Mouse (Mus musculus) embryonic facial prominence, embryonic 13.5 days (tissue): ENCODE data around the gene Fam114a1. TPM values are rescaled to one million over a fixed set of nuclear protein-coding genes. Genes with fewer than 3 reads are reported as not detected.
A peak's percentile ranks its signal among the peaks of the same experiment; 100 is the strongest.

Experiments used
- ATAC-seq: fragments of 200-750 bp; cut with Nextera tagmentation; 2 replicates; pipeline ENCODE4 v1.8.0; 2017; ENCODE audit warnings: low read depth; ENCODE audit not compliant: insufficient number of reproducible peaks, insufficient read depth, low FRiP score, low TSS enrichment
- H3K27ac ChIP-seq: fragments of 300-500 bp; sonication (generic); 2 replicates; pipeline ENCODE4 v1.5.1; 2015; ENCODE audit warnings: moderate library complexity, mild to moderate bottlenecking, inconsistent platforms
- H3K27me3 ChIP-seq: fragments of 300-500 bp; sonication (generic); 2 replicates; pipeline ENCODE4 v1.6.1; 2015; ENCODE audit warnings: mild to moderate bottlenecking, inconsistent platforms
- H3K36me3 ChIP-seq: fragments of 300-500 bp; sonication (generic); 2 replicates; pipeline ENCODE4 v1.6.1; 2015; ENCODE audit warnings: mild to moderate bottlenecking, inconsistent platforms
- H3K4me1 ChIP-seq: fragments of 300-500 bp; sonication (generic); 2 replicates; pipeline ENCODE4 v1.6.1; 2015; ENCODE audit warnings: inconsistent platforms
- H3K4me2 ChIP-seq: fragments of 300-500 bp; sonication (generic); 2 replicates; pipeline ENCODE4 v1.6.1; 2015; ENCODE audit warnings: moderate library complexity, mild to moderate bottlenecking, inconsistent platforms
- H3K4me3 ChIP-seq: fragments of 300-500 bp; sonication (generic); 2 replicates; pipeline ENCODE4 v1.5.1; 2015; ENCODE audit warnings: mild to moderate bottlenecking, inconsistent platforms
- H3K9ac ChIP-seq: fragments of 300-500 bp; sonication (generic); 2 replicates; pipeline ENCODE4 v1.6.1; 2015; ENCODE audit warnings: mild to moderate bottlenecking, inconsistent platforms
- H3K9me3 ChIP-seq: fragments of 300-500 bp; sonication (generic); 2 replicates; pipeline ENCODE4 v1.6.1; 2016; ENCODE audit warnings: inconsistent platforms
- whole genome bisulfite sequencing: fragments of 180-500 bp; shearing (Covaris S2); methylation state at CpG from one replicate; pipeline ENCODE4 v1.1.7; 2015; ENCODE audit warnings: mixed read lengths; 5-methylcytosine and 5-hydroxymethylcytosine counted together
- polyA plus RNA-seq: library from polyadenylated mRNA; unstranded; fragments of >200 nt; fragmentation: Nextera tagmentation; extraction: Ambion mirVana; gene quantifications from 2 replicates; pipeline ENCODE4 v1.2.1, GENCODE M21; 2015

Gene Fam114a1
- polyA plus RNA-seq, 1 experiment from 2014 or later = 42.8 TPM

GRCm38 (mm10) chr5:65068166-65068565 lies 98.3 kb downstream of the Fam114a1 start:
- no peaks in the 10 kb centered on the region for H3K4me1 ChIP-seq
- ATAC-seq = no peak
- 82% methylated on average over 6 of the region's 6 CpGs for WGBS
- H3K27ac ChIP-seq = no peak overlapping the region
- H3K9me3 ChIP-seq = no peaks in the 10 kb centered on the region
- no peak overlapping the region for H3K4me2 ChIP-seq
- no peaks in the 10 kb centered on the region for H3K27me3 ChIP-seq
- H3K36me3 ChIP-seq = no peaks in the 10 kb centered on the region
- no peak overlapping the region for H3K9ac ChIP-seq
- H3K4me3 ChIP-seq = no peak overlapping the region

GRCm38 (mm10) chr5:65069872-65070271 lies 100.0 kb downstream of the Fam114a1 start:
- ATAC-seq = no peak
- 70% methylated on average over 11 of the region's 11 CpGs for WGBS
- H3K27ac ChIP-seq = no peak overlapping the region

GRCm38 (mm10) chr5:65071689-65072118 lies 101.8 kb downstream of the Fam114a1 start:
- no peak for ATAC-seq
- 22% methylated on average over 6 of the region's 6 CpGs for WGBS

More at GRCm38 (mm10) chr5:65069872-65070271, 100.0 kb downstream of the Fam114a1 start:
- H3K4me1 ChIP-seq = no peaks in the 10 kb centered on the region
- H3K36me3 ChIP-seq = no peaks in the 10 kb centered on the region
- H3K9me3 ChIP-seq = no peaks in the 10 kb centered on the region
- H3K9ac ChIP-seq = no peak overlapping the region
- no peak overlapping the region for H3K4me2 ChIP-seq
- no peaks in the 10 kb centered on the region for H3K27me3 ChIP-seq
- no peak overlapping the region for H3K4me3 ChIP-seq

GRCm38 (mm10) chr5:65073247-65073646 lies 103.4 kb downstream of the Fam114a1 start:
- 70% methylated on average over 4 of the region's 4 CpGs for WGBS
- no peak overlapping the region for H3K4me3 ChIP-seq
- H3K9ac ChIP-seq = no peak overlapping the region
- H3K27ac ChIP-seq = no peak overlapping the region
- no peaks in the 10 kb centered on the region for H3K27me3 ChIP-seq
- no peak overlapping the region for H3K4me2 ChIP-seq
- ATAC-seq = no peak
- H3K4me1 ChIP-seq = no peaks in the 10 kb centered on the region
- no peaks in the 10 kb centered on the region for H3K9me3 ChIP-seq
- no peaks in the 10 kb centered on the region for H3K36me3 ChIP-seq

More at GRCm38 (mm10) chr5:65071689-65072118, 101.8 kb downstream of the Fam114a1 start:
- Histone ChIP-seq H3K27ac (no peak overlapping the region), H3K9ac (no peak overlapping the region), H3K27me3 (no peaks in the 10 kb centered on the region), H3K4me1 (no peaks in the 10 kb centered on the region), H3K4me3 (no peak overlapping the region), H3K9me3 (no peaks in the 10 kb centered on the region), H3K4me2 (no peak overlapping the region), H3K36me3 (no peaks in the 10 kb centered on the region)

DNA sequence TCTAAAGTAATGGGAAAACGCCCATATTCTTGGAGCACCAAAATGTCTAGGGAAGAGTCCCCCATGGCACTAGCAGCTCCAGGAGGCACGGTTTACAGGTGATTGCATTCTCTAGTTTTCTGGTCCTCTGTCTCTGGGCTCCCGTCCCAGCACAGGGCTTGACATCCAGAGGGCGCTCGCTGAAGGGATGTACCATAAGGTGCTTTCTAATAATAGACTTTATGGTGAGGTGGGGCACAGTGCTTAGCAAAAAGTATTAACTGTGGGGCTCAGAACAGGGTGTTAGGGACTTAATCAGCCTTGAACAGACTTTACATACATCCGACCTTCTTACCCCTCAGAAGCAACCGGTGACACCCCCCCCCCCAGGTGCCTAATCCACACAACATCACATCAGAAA lies 104.8 kb downstream of the Fam114a1 start:
- H3K27ac ChIP-seq = no peak overlapping the region
- H3K4me1 ChIP-seq = no peaks in the 10 kb centered on the region
- 59% methylated on average over 7 of the region's 7 CpGs for whole genome bisulfite sequencing
- no peaks in the 10 kb centered on the region for H3K9me3 ChIP-seq
- no peak for ATAC-seq
- no peaks in the 10 kb centered on the region for H3K36me3 ChIP-seq
- H3K27me3 ChIP-seq = no peaks in the 10 kb centered on the region
- H3K4me2 ChIP-seq = no peak overlapping the region
- H3K9ac ChIP-seq = no peak overlapping the region
- no peak overlapping the region for H3K4me3 ChIP-seq

GRCm38 (mm10) chr5:65076087-65076486 lies 106.2 kb downstream of the Fam114a1 start:
- no peak overlapping the region for H3K4me2 ChIP-seq
- H3K9me3 ChIP-seq = no peaks in the 10 kb centered on the region
- no peaks in the 10 kb centered on the region for H3K27me3 ChIP-seq
- H3K36me3 ChIP-seq = no peaks in the 10 kb centered on the region
- H3K4me3 ChIP-seq = no peak overlapping the region
- WGBS = 81% methylated on average over 2 of the region's 2 CpGs
- no peak overlapping the region for H3K27ac ChIP-seq
- no peaks in the 10 kb centered on the region for H3K4me1 ChIP-seq
- H3K9ac ChIP-seq = no peak overlapping the region
- no peak for ATAC-seq

GRCm38 (mm10) chr5:65076748-65077147 lies 106.9 kb downstream of the Fam114a1 start:
- no peak for ATAC-seq
- WGBS = 24% methylated on average over 3 of the region's 3 CpGs
- Histone ChIP-seq H3K4me2 (no peak overlapping the region), H3K9ac (no peak overlapping the region), H3K36me3 (no peaks in the 10 kb centered on the region), H3K27me3 (no peaks in the 10 kb centered on the region), H3K9me3 (no peaks in the 10 kb centered on the region), H3K4me3 (no peak overlapping the region), H3K27ac (no peak overlapping the region), H3K4me1 (no peaks in the 10 kb centered on the region)

- Histone ChIP-seq H3K27me3 (no peaks in the 10 kb centered on the region), H3K36me3 (no peaks in the 10 kb centered on the region), H3K27ac (no peak overlapping the region), H3K9me3 (no peaks in the 10 kb centered on the region), H3K4me3 (no peak overlapping the region), H3K9ac (no peak overlapping the region), H3K4me2 (no peak overlapping the region), H3K4me1 (no peaks in the 10 kb centered on the region)
- 93% methylated on average over 4 of the region's 4 CpGs for WGBS
- ATAC-seq = no peak
Measured at GRCm38 (mm10) chr5:65078081-65078480, 108.2 kb downstream of the Fam114a1 start.

- Histone ChIP-seq H3K36me3 (no peaks in the 10 kb centered on the region), H3K4me3 (peak overlapping the region; percentile 20; the same call in 1 of the 2 replicates), H3K27ac (peak overlapping the region; percentile 60; the same call in 1 of the 2 replicates), H3K9me3 (no peaks in the 10 kb centered on the region), H3K4me2 (peak overlapping the region; percentile 19; the same call in 1 of the 2 replicates), H3K4me1 (0 out of 2 replicates have a peak, but pooled peaks cover 3% of the 10 kb centered on the region), H3K9ac (no peak overlapping the region), H3K27me3 (no peaks in the 10 kb centered on the region)
- 61% methylated on average over 9 of the region's 9 CpGs for WGBS
- ATAC-seq = no peak
Measured at GRCm38 (mm10) chr5:65079881-65080280, 110.0 kb downstream of the Fam114a1 start.

- no peak for ATAC-seq
- 87% methylated on average over 4 of the region's 4 CpGs for WGBS
- no peak overlapping the region for H3K4me2 ChIP-seq
Measured at GRCm38 (mm10) chr5:65081836-65082235, 112.0 kb downstream of the Fam114a1 start.

GRCm38 (mm10) chr5:65086522-65086921 lies 116.7 kb downstream of the Fam114a1 start:
- Histone ChIP-seq H3K36me3 (no peaks in the 10 kb centered on the region), H3K9ac (no peak overlapping the region), H3K9me3 (no peaks in the 10 kb centered on the region), H3K27ac (no peak overlapping the region), H3K4me3 (no peak overlapping the region), H3K4me2 (no peak overlapping the region), H3K4me1 (0 out of 2 replicates have a peak, but pooled peaks cover 3% of the 10 kb centered on the region), H3K27me3 (no peaks in the 10 kb centered on the region)
- ATAC-seq = no peak
- 75% methylated on average over 6 of the region's 6 CpGs for WGBS

More at GRCm38 (mm10) chr5:65081836-65082235, 112.0 kb downstream of the Fam114a1 start:
- Histone ChIP-seq H3K27me3 (no peaks in the 10 kb centered on the region), H3K9me3 (no peaks in the 10 kb centered on the region), H3K27ac (no peak overlapping the region), H3K4me1 (0 out of 2 replicates have a peak, but pooled peaks cover 3% of the 10 kb centered on the region), H3K36me3 (no peaks in the 10 kb centered on the region), H3K4me3 (no peak overlapping the region), H3K9ac (no peak overlapping the region)

- Histone ChIP-seq H3K27ac (no peak overlapping the region), H3K9ac (no peak overlapping the region), H3K36me3 (no peaks in the 10 kb centered on the region), H3K4me3 (no peak overlapping the region), H3K27me3 (no peaks in the 10 kb centered on the region), H3K4me1 (0 out of 2 replicates have a peak, but pooled peaks cover 9% of the 10 kb centered on the region), H3K9me3 (no peaks in the 10 kb centered on the region), H3K4me2 (no peak overlapping the region)
- WGBS = 49% methylated on average over 3 of the region's 3 CpGs
- ATAC-seq = no peak
Measured at GRCm38 (mm10) chr5:65089707-65090106, 119.8 kb downstream of the Fam114a1 start.
